Mouse (Mus musculus) heart, postnatal 0 days (tissue): ENCODE measurements around the gene 4921517D22Rik.

ENCODE experiments used
- CTCF ChIP-seq: IDR thresholded peaks from 2 replicates; pipeline ENCODE4 v1.5.1; 2016; ENCODE audit warnings: antibody characterized with exemption, control low read depth, low read depth
- EP300 ChIP-seq: IDR thresholded peaks from 2 replicates; pipeline ENCODE4 v1.6.1; 2016; ENCODE audit warnings: antibody characterized with exemption, low read depth

DNA sequence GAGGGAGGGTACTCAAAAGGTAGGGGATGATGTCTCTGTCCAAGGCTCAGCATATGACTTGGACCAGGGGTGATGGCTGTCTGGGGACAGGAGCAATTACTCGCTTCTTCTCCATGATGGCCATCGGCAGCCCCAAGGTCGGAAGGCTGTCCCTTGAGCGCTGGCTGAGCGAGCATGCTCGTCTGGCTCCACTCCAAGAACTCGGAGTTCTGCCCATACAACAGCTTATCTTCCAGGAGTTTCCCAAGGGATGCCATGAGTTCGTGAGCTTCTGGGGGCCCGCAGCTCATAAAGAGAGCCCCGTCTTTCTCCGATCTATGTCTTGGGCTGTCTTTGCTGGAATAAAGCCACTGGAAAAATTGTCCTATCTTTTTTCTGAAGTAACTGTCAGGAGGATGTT is 47.2 kb upstream of the 4921517D22Rik start:
- TF ChIP-seq CTCF (no peak), EP300 (no peak)
